Mouse (Mus musculus) central nervous system, embryonic 11.5 days (tissue): ENCODE data around the gene Rpl9. TPM values are rescaled to one million over a fixed set of nuclear protein-coding genes. Genes with fewer than 3 reads are reported as not detected.

Experiments used
- polyA plus RNA-seq: library from polyadenylated mRNA; depleted of rRNA; stranded (reverse); fragments of >200 nt; gene quantifications from 2 replicates; pipeline ENCODE4 v1.2.3, GENCODE M21; 2012; rRNA removed

Gene Rpl9
- 1,209 and 1,253 TPM in 2 replicates for polyA plus RNA-seq

DNA sequence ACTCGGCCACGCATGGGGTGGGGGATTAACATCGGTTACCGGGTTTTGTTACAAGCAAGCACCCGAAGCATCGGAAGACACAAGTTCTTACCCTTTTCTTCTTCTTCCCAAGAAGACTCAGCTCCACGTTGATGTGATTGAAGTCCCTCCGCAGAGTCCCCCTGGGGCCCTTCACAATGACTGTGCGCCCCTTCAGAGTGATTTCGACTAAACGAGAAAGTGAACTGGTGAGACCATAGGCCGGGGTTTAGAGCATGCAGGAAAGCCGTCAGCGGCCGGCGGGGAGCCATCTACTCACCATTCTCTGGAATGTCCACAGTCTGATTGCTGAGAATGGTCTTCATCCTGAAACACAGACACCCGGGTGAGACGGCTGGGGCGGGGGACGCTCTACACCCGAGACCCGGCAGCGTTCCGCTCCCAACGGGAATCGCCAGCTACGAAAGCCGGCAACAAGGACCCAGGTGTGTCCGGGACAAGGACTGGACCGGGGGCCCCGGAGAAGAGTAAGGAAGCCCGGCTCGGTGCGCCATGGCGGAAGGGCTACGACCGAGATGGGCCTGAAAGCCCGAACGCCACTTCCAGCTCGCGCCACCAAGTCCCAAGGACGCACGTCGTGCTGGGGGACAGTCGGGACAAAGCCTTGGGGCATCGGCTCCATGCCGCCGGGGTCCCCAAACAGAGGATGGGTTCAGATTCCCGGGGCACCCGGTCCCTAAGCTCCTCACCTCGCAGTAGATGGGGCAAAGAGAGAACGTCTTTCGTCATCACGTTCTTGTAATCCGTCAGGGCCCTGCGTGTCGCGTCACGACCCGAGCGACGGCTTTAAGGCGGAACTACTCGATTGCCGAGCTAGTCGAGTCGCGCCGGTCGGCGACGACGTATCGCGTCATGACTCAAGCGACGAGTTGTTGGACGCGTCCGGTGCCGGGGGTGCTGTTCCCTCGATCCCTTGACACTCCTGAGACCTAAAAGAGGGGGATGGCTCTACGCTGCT is at the start of gene Rpl9, which contains the start of gene Lias:
TSS of gene Rpl9 (minus strand) at position 797 of the 997 bp plus-strand sequence.
TSS of gene Lias (plus strand) at position 850 of the 997 bp plus-strand sequence.

DNA sequence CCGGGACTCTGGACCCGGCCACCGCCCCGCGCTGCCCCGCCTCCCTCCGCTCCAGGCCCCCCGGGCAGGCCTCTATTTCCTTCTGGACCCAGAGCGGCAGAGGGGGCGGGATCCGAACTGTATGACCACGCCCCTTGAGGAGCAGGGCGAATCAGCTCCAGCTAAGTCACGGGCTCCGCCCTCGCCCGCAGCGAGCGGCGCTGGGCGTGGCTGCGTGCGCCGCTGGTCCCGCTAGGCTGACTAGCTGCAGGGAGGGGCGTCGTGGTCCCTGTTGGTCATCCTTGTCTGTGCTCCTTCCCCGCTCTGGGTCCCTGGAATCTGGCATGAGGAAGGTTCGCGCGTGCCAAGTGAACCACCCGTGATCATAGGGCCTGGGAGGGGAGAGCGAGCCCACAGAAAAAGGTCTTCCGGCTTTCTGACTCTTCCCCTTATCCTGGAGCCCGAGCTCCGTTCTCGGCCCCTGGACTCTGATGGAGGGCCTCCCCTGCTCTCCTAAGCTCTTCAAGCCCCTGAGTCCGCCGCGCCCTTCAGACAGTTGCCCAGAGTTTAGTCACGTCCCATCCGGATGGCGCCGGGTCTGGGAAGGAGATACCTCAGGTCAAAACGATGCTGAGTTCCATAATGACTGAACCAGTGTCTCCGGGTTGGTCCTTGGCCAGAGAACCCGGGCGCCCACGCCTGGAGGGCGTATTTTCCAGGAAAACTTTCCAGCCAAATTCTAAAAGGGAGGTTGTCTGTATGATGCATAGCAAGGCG is 44.7 kb upstream of the Rpl9 start, which contains the start of gene Ugdh:
TSS of gene Ugdh (minus strand) at position 144 of the 756 bp plus-strand sequence.

DNA sequence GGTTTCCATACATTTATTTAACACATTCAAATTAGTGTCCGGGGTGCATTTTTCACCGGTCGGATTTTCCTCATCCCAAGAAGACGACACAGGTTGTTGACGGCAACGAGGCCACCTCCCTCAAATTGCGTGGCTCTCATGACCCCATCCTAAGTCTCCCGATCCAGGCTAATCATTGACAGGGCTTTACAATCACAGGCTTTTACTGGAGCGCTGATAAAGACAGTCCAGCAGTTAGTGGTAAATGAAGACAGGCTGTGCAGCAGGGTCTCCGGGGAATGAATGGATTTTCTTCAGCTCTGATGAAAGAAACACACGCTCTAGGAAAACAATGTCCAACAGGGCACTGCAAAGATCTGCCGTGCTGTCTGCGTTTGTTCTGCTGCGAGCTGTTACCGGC is 43.1 kb downstream of the Rpl9 start, which contains the start of gene Klb:
TSS of gene Klb (plus strand) at position 147 of the 400 bp plus-strand sequence.

Other genes starting within 250 kb of the Rpl9 start
- gene Wdr19, start 191.7 kb downstream of the Rpl9 start, polyA plus RNA-seq, result 8.5 and 13.6 TPM in 2 replicates
- gene Rfc1, start 55.8 kb downstream of the Rpl9 start, polyA plus RNA-seq, result 41.6 and 55.9 TPM in 2 replicates
- 0.37 and 0.66 TPM in 2 replicates for gene Klb, start 43.1 kb downstream of the Rpl9 start, polyA plus RNA-seq
- gene Lias, start 53 bp upstream of the Rpl9 start, polyA plus RNA-seq, result 48.2 and 56.2 TPM in 2 replicates
- gene Ugdh, start 44.5 kb upstream of the Rpl9 start, polyA plus RNA-seq, result 59.6 and 60.5 TPM in 2 replicates
- 1.0 TPM in 1 of 2 replicates, not detected in the other for gene Gm43552, start 101.4 kb upstream of the Rpl9 start, polyA plus RNA-seq
- gene Smim14, start 145.7 kb upstream of the Rpl9 start, polyA plus RNA-seq, result 34.4 and 45.1 TPM in 2 replicates
- gene Ube2k, start 145.8 kb upstream of the Rpl9 start, polyA plus RNA-seq, result 144 and 179 TPM in 2 replicates